Mouse (Mus musculus) CH12.LX (cell line): Measurements from ENCODE around the gene Sel1l. TPM values are rescaled to one million over a fixed set of nuclear protein-coding genes. Genes with fewer than 3 reads are reported as not detected.
A peak's percentile ranks its signal among the peaks of the same experiment; 100 is the strongest.

Source experiments
- DNase-seq: peaks from one replicate; pipeline ENCODE4 v3.0.0-alpha.2; 2013; ENCODE audit errors: extremely low read depth
- H3K27ac ChIP-seq: 2 replicates; pipeline ENCODE4 v1.5.1; 2012; ENCODE audit warnings: low read depth, mild to moderate bottlenecking, control low read depth, moderate library complexity; ENCODE audit not compliant: insufficient read depth
- H3K27me3 ChIP-seq: replicated peaks from 2 replicates; pipeline ENCODE3; 2012; ENCODE audit warnings: inconsistent platforms
- H3K36me3 ChIP-seq, 2 experiments: replicated peaks in 1 of 2; 2 replicates each; pipeline versions ENCODE3 to v1.6.1; 2012; ENCODE audit warnings: inconsistent platforms in 1 of 2, low read length in 1 of 2, mild to moderate bottlenecking in 1 of 2, mixed read lengths in 1 of 2, moderate library complexity in 1 of 2; ENCODE audit not compliant: control insufficient read depth in 1 of 2, insufficient read depth in 1 of 2
- H3K4me1 ChIP-seq, 2 experiments: 2 replicates each; pipeline ENCODE4 v1.6.1; 2012; ENCODE audit warnings: inconsistent platforms in 1 of 2, moderate library complexity in 1 of 2; ENCODE audit not compliant: insufficient read depth in 2 of 2, control insufficient read depth in 1 of 2
- H3K4me2 ChIP-seq: 2 replicates; pipeline ENCODE4 v1.6.1; 2012; ENCODE audit warnings: low read depth, mild to moderate bottlenecking, control low read depth; ENCODE audit not compliant: poor library complexity, insufficient read depth, severe bottlenecking
- H3K4me3 ChIP-seq, 3 experiments: fragments of 150-350 bp in 1 of 3; sonication (generic) in 1 of 3; replicated peaks in 1 of 3; 2 replicates each; pipeline versions ENCODE3 to v1.5.1; 2011 to 2012; ENCODE audit warnings: low read depth in 2 of 3, low read length in 2 of 3, mild to moderate bottlenecking in 2 of 3, moderate library complexity in 2 of 3, control low read depth in 1 of 3, improper control_type of control experiment in 1 of 3, inconsistent platforms in 1 of 3, mixed read lengths in 1 of 3; ENCODE audit not compliant: poor library complexity in 1 of 3
- H3K79me2 ChIP-seq: replicated peaks from 2 replicates; pipeline ENCODE4 v1.6.1; 2012; ENCODE audit warnings: mild to moderate bottlenecking, moderate library complexity; ENCODE audit not compliant: control insufficient read depth, poor library complexity, insufficient read depth, severe bottlenecking; ENCODE audit errors: extremely low read depth
- H3K9ac ChIP-seq: 2 replicates; pipeline ENCODE4 v1.6.1; 2012; ENCODE audit warnings: low read depth, mild to moderate bottlenecking, control low read depth, moderate library complexity; ENCODE audit not compliant: insufficient read depth
- H3K9me3 ChIP-seq: replicated peaks from 2 replicates; pipeline ENCODE3; 2012; ENCODE audit warnings: low read length, inconsistent platforms, mixed read lengths
- BHLHE40 ChIP-seq: IDR thresholded peaks from 2 replicates; pipeline ENCODE4 v1.6.1; 2011; ENCODE audit warnings: mild to moderate bottlenecking, low read depth, low read length, improper control_type of control experiment
- CHD1 ChIP-seq: IDR thresholded peaks from 2 replicates; pipeline ENCODE4 v1.6.1; 2012; ENCODE audit warnings: low read depth, low read length, improper control_type of control experiment, inconsistent platforms
- CHD2 ChIP-seq: IDR thresholded peaks from 2 replicates; pipeline ENCODE4 v1.6.1; 2011; ENCODE audit warnings: low read length, improper control_type of control experiment
- CTCF ChIP-seq, 2 experiments: IDR thresholded peaks in 1 of 2; conservative IDR thresholded peaks in 1 of 2; 2 replicates each; pipeline ENCODE4 v1.5.1; 2011 to 2012; ENCODE audit warnings: low read depth in 2 of 2, low read length in 2 of 2, improper control_type of control experiment in 1 of 2, inconsistent platforms in 1 of 2, mild to moderate bottlenecking in 1 of 2, moderate library complexity in 1 of 2
- E2F4 ChIP-seq: IDR thresholded peaks from 2 replicates; pipeline ENCODE4 v1.6.1; 2011; ENCODE audit warnings: low read depth, low read length, improper control_type of control experiment; ENCODE audit not compliant: insufficient replicate concordance
- ELF1 ChIP-seq: IDR thresholded peaks from 2 replicates; pipeline ENCODE4 v1.6.1; 2014; ENCODE audit warnings: low read depth, mild to moderate bottlenecking, inconsistent platforms, low read length, improper control_type of control experiment
- ETS1 ChIP-seq: conservative IDR thresholded peaks from 2 replicates; pipeline ENCODE4 v1.6.1; 2012; ENCODE audit warnings: low read depth, mild to moderate bottlenecking, inconsistent platforms, low read length, improper control_type of control experiment, moderate library complexity
- GABPA ChIP-seq: IDR thresholded peaks from 2 replicates; pipeline ENCODE4 v1.6.1; 2012; ENCODE audit warnings: low read depth, low read length, improper control_type of control experiment, inconsistent platforms; ENCODE audit not compliant: insufficient replicate concordance
- HCFC1 ChIP-seq: IDR thresholded peaks from 2 replicates; pipeline ENCODE4 v1.6.1; 2012; ENCODE audit warnings: low read depth, mild to moderate bottlenecking, inconsistent platforms, low read length, improper control_type of control experiment
- IRF4 ChIP-seq: IDR thresholded peaks from 2 replicates; pipeline ENCODE4 v1.6.1; 2014; ENCODE audit warnings: low read depth, mild to moderate bottlenecking, inconsistent platforms, low read length, improper control_type of control experiment
- JUN ChIP-seq: IDR thresholded peaks from 2 replicates; pipeline ENCODE4 v1.6.1; 2011; ENCODE audit warnings: low read depth, mild to moderate bottlenecking, low read length, improper control_type of control experiment, moderate library complexity; ENCODE audit not compliant: insufficient read depth
- JUND ChIP-seq: conservative IDR thresholded peaks from 2 replicates; pipeline ENCODE4 v1.6.1; 2011; ENCODE audit warnings: low read depth, low read length, improper control_type of control experiment
- KAT2A ChIP-seq: IDR thresholded peaks from 2 replicates; pipeline ENCODE4 v1.6.1; 2012; ENCODE audit warnings: low read length, improper control_type of control experiment, inconsistent platforms; ENCODE audit not compliant: insufficient replicate concordance
- MAFK ChIP-seq: IDR thresholded peaks from 2 replicates; pipeline ENCODE4 v1.6.1; 2011; ENCODE audit warnings: low read length, improper control_type of control experiment; ENCODE audit not compliant: insufficient replicate concordance
- MAX ChIP-seq: IDR thresholded peaks from 2 replicates; pipeline ENCODE4 v1.6.1; 2011; ENCODE audit warnings: low read length, improper control_type of control experiment
- MAZ ChIP-seq: IDR thresholded peaks from 2 replicates; pipeline ENCODE4 v1.6.1; 2012; ENCODE audit warnings: low read depth, mild to moderate bottlenecking, inconsistent platforms, low read length, improper control_type of control experiment, moderate library complexity
- MXI1 ChIP-seq: IDR thresholded peaks from 2 replicates; pipeline ENCODE4 v1.6.1; 2011; ENCODE audit warnings: mild to moderate bottlenecking, low read depth, low read length, improper control_type of control experiment
- MYC ChIP-seq: IDR thresholded peaks from 2 replicates; pipeline ENCODE4 v1.6.1; 2011; ENCODE audit warnings: low read depth, mild to moderate bottlenecking, improper control_type of control experiment, low read length
- NRF1 ChIP-seq: IDR thresholded peaks from 2 replicates; pipeline ENCODE4 v1.6.1; 2014; ENCODE audit warnings: low read depth, mild to moderate bottlenecking, inconsistent platforms, low read length, improper control_type of control experiment, moderate library complexity
- PAX5 ChIP-seq: IDR thresholded peaks from 2 replicates; pipeline ENCODE4 v1.6.1; 2012; ENCODE audit warnings: low read length, inconsistent platforms, mixed read lengths
- POLR2A ChIP-seq: IDR thresholded peaks from 2 replicates; pipeline ENCODE4 v1.6.1; 2011; ENCODE audit warnings: low read depth, mild to moderate bottlenecking, improper control_type of control experiment, low read length
- POLR2AphosphoS2 ChIP-seq: IDR thresholded peaks from 2 replicates; pipeline ENCODE4 v1.6.1; 2011; ENCODE audit warnings: low read depth, low read length, improper control_type of control experiment
- RAD21 ChIP-seq: IDR thresholded peaks from 2 replicates; pipeline ENCODE4 v1.6.1; 2011; ENCODE audit warnings: low read depth, mild to moderate bottlenecking, low read length, improper control_type of control experiment, moderate library complexity
- SIN3A ChIP-seq: IDR thresholded peaks from 2 replicates; pipeline ENCODE4 v1.6.1; 2012; ENCODE audit warnings: low read length, improper control_type of control experiment, inconsistent platforms
- SMC3 ChIP-seq: IDR thresholded peaks from 2 replicates; pipeline ENCODE4 v1.6.1; 2011; ENCODE audit warnings: low read depth, low read length, improper control_type of control experiment
- TBP ChIP-seq: conservative IDR thresholded peaks from 2 replicates; pipeline ENCODE4 v1.6.1; 2011; ENCODE audit warnings: low read depth, low read length, improper control_type of control experiment
- TCF12 ChIP-seq: IDR thresholded peaks from 2 replicates; pipeline ENCODE4 v1.6.1; 2014; ENCODE audit warnings: low read depth, mild to moderate bottlenecking, inconsistent platforms, low read length, improper control_type of control experiment
- UBTF ChIP-seq: IDR thresholded peaks from 2 replicates; pipeline ENCODE4 v1.6.1; 2012; ENCODE audit warnings: low read depth, mild to moderate bottlenecking, inconsistent platforms, low read length, improper control_type of control experiment, moderate library complexity
- USF1 ChIP-seq: IDR thresholded peaks from 2 replicates; pipeline ENCODE4 v1.6.1; 2014; ENCODE audit warnings: low read depth, mild to moderate bottlenecking, inconsistent platforms, low read length, improper control_type of control experiment
- USF2 ChIP-seq: conservative IDR thresholded peaks from 2 replicates; pipeline ENCODE4 v1.6.1; 2011; ENCODE audit warnings: low read depth, low read length, improper control_type of control experiment
- ZC3H11A ChIP-seq: IDR thresholded peaks from 2 replicates; pipeline ENCODE4 v1.6.1; 2012; ENCODE audit warnings: low read depth, mild to moderate bottlenecking, inconsistent platforms, low read length, improper control_type of control experiment
- ZKSCAN1 ChIP-seq: IDR thresholded peaks from 2 replicates; pipeline ENCODE4 v1.6.1; 2012; ENCODE audit warnings: low read depth, inconsistent platforms, low read length, improper control_type of control experiment, borderline replicate concordance
- ZMIZ1 ChIP-seq: IDR thresholded peaks from 2 replicates; pipeline ENCODE4 v1.6.1; 2012; ENCODE audit warnings: low read depth, mild to moderate bottlenecking, inconsistent platforms, low read length, improper control_type of control experiment
- dilution Hi-C: fragments of 300-500 bp; cut with MboI; formaldehyde crosslinking; loops from 2 replicates; pipeline ENCODE4 v1.14.3; 2020; ENCODE audit warnings: low sequenced_read_pairs; ENCODE audit not compliant: extremely low pct_unique_long_range_greater_than_20kb, extremely low pct_ligation_motif_present
- in situ Hi-C: fragments of 300-500 bp; cut with MboI; formaldehyde crosslinking; loops from 3 replicates; pipeline ENCODE4 v1.14.3; 2019; ENCODE audit warnings: low sequenced_read_pairs, low pct_ligation_motif_present, low pct_unique_long_range_greater_than_20kb, mixed read lengths
- polyA plus RNA-seq: library from polyadenylated mRNA; unstranded; fragments of >175 nt; gene quantifications from 2 replicates; pipeline ENCODE4 v1.2.1, GENCODE M21; 2012; ENCODE audit warnings: low read depth; ENCODE audit not compliant: insufficient read length
- total RNA-seq, 2 experiments: library from RNA; depleted of rRNA; stranded (reverse); fragments of 300-350 nt in 1 of 2; fragments of >200 nt in 1 of 2; gene quantifications; 2 replicates each; pipeline ENCODE4 v1.2.3; 2012 to 2014

Sel1l gene
- total and polyA plus RNA-seq, 3 experiments: 46.6 to 155 (median 84.7) TPM

- H3K9ac ChIP-seq: no peak overlapping the region
- TF ChIP-seq ZMIZ1 (no peak), USF1 (no peak), GABPA (no peak), UBTF (no peak), POLR2AphosphoS2 (no peak), JUN (no peak), CHD2 (no peak), ZC3H11A (no peak), ETS1 (no peak), ZKSCAN1 (no peak), TCF12 (no peak), JUND (no peak), IRF4 (no peak), BHLHE40 (no peak), PAX5 (no peak), E2F4 (no peak), ELF1 (no peak), HCFC1 (no peak), CTCF (conservative IDR thresholded peaks at IDR 0.05 in 1 of 2, IDR thresholded peaks at IDR 0.05 in 1 of 2; ENCODE audit: low read depth in 2 of 2, low read length in 2 of 2) (no peak), NRF1 (no peak)
- H3K4me2 ChIP-seq: no peak overlapping the region
- H3K4me3 ChIP-seq: no peak overlapping the region
- in situ Hi-C loops: no loop called here
- no peaks in the 10 kb centered on the region for H3K36me3 ChIP-seq
- peaks cover 19 to 42% of the 10 kb centered on the region in 2 experiments for H3K4me1 ChIP-seq
- dilution Hi-C loops: no loop called here
- H3K9me3 ChIP-seq: no peaks in the 10 kb centered on the region
- no peaks in the 10 kb centered on the region for H3K79me2 ChIP-seq
- no peak overlapping the region for H3K27ac ChIP-seq
- no peak for DNase-seq
- H3K27me3 ChIP-seq: no peaks in the 10 kb centered on the region
Measured at GRCm38 (mm10) chr12:91870671-91871070, 21.7 kb upstream of the Sel1l start.

DNA sequence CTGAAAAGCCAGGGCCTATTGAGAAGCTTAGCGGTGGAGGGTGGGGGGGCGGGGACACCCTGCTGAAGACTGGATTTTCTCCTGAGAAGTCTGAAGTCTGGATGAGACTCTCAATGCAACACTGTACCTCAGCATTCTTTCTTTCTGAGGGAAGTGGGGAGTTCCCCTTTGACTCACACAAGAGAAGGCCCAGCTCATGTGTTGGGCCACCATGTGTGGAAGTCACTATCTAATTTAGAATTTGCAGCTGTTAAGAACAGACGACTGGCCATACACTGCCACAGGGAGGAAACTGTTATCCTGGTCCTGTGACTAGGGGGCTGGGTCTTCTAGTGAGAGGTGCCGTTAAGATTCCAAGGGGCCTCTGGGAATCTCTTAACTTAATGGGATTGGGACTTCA lies 20.4 kb upstream of the Sel1l start:
- Histone ChIP-seq H3K9me3 (no peaks in the 10 kb centered on the region), H3K27me3 (no peaks in the 10 kb centered on the region), H3K9ac (no peak overlapping the region), H3K36me3 (no peaks in the 10 kb centered on the region), H3K79me2 (no peaks in the 10 kb centered on the region), H3K27ac (peak overlapping the region; percentile 63; the same call in 1 of the 2 replicates), H3K4me3 (no peak overlapping the region), H3K4me1 (peaks cover 14 to 31% of the 10 kb centered on the region in 2 experiments), H3K4me2 (peak overlapping the region; percentile 37)
- in situ Hi-C loops: no loop called here
- peak; percentile 70 for DNase-seq
- dilution Hi-C loops: no loop called here
- TF ChIP-seq SIN3A (no peak), TBP (no peak), KAT2A (no peak), MAZ (no peak), MAFK (no peak), POLR2A (no peak), MYC (peak; percentile 73), MAX (peak; percentile 50), JUND (peak; percentile 68; the same call in 1 of the 2 replicates), ELF1 (no peak), RAD21 (no peak), MXI1 (no peak; the same call in 1 of the 2 replicates), ZMIZ1 (no peak), CHD1 (no peak), IRF4 (peak; percentile 78), BHLHE40 (peak; percentile 57; the same call in 1 of the 2 replicates), ZC3H11A (no peak), USF2 (no peak), POLR2AphosphoS2 (no peak), SMC3 (no peak), UBTF (no peak), ETS1 (peak; percentile 67), CTCF (conservative IDR thresholded peaks at IDR 0.05 in 1 of 2, IDR thresholded peaks at IDR 0.05 in 1 of 2; ENCODE audit: low read depth in 2 of 2, low read length in 2 of 2) (no peak), PAX5 (no peak)
